Mouse (Mus musculus) heart, embryonic 10.5 days (tissue): ENCODE measurements around the gene Cfap54. TPM values are rescaled to one million over a fixed set of nuclear protein-coding genes. Genes with fewer than 3 reads are reported as not detected.
A peak's percentile ranks its signal among the peaks of the same experiment; 100 is the strongest.

Source experiments
- DNase-seq: peaks from one replicate; pipeline ENCODE4 v3.0.0-alpha.2; 2017; ENCODE audit warnings: low spot score
- H3K27ac ChIP-seq: fragments of 300-500 bp; sonication (generic); 2 replicates; pipeline ENCODE4 v1.5.1; 2016; ENCODE audit warnings: mild to moderate bottlenecking
- H3K27me3 ChIP-seq: fragments of 300-500 bp; sonication (generic); 2 replicates; pipeline ENCODE4 v1.6.1; 2016; ENCODE audit warnings: mild to moderate bottlenecking; ENCODE audit not compliant: poor library complexity, insufficient read depth, severe bottlenecking
- H3K36me3 ChIP-seq: fragments of 300-500 bp; sonication (generic); 2 replicates; pipeline ENCODE4 v1.6.1; 2016; ENCODE audit warnings: mild to moderate bottlenecking, moderate library complexity
- H3K4me1 ChIP-seq: fragments of 300-500 bp; sonication (generic); 2 replicates; pipeline ENCODE4 v1.6.1; 2016; ENCODE audit warnings: mild to moderate bottlenecking
- H3K4me3 ChIP-seq: fragments of 300-500 bp; sonication (generic); 2 replicates; pipeline ENCODE4 v1.5.1; 2016; ENCODE audit warnings: mild to moderate bottlenecking, moderate library complexity
- H3K9me3 ChIP-seq: fragments of 300-500 bp; sonication (generic); 2 replicates; pipeline ENCODE4 v1.6.1; 2016; ENCODE audit warnings: mild to moderate bottlenecking, moderate library complexity
- WGBS: fragments of 180-500 bp; shearing (Covaris S2); methylation state at CpG from one replicate; pipeline ENCODE4 v1.1.7; 2016; 5-methylcytosine and 5-hydroxymethylcytosine counted together
- polyA plus RNA-seq: library from polyadenylated mRNA; unstranded; fragments of >200 nt; fragmentation: Nextera tagmentation; extraction: Ambion mirVana; gene quantifications from 2 replicates; pipeline ENCODE4 v1.2.1, GENCODE M21; 2016

Gene Cfap54
- polyA plus RNA-seq, 1 experiment from 2014 or later: 0.11 TPM

GRCm38 (mm10) chr10:93069721-93070120 lies 11.7 kb downstream of the Cfap54 start:
- no peaks in the 10 kb centered on the region for H3K9me3 ChIP-seq
- no peak for DNase-seq
- peak overlapping the region; percentile 76; the same call in 1 of the 2 replicates for H3K27ac ChIP-seq
- no peaks in the 10 kb centered on the region for H3K27me3 ChIP-seq
- no peak overlapping the region for H3K4me3 ChIP-seq
- H3K4me1 ChIP-seq: peaks cover 9% of the 10 kb centered on the region
- WGBS: 76% methylated on average over 6 of the region's 6 CpGs
- no peaks in the 10 kb centered on the region for H3K36me3 ChIP-seq

- Histone ChIP-seq H3K36me3 (no peaks in the 10 kb centered on the region), H3K9me3 (no peaks in the 10 kb centered on the region), H3K4me3 (no peak overlapping the region), H3K4me1 (peaks cover 9% of the 10 kb centered on the region), H3K27ac (peak overlapping the region; percentile 76), H3K27me3 (no peaks in the 10 kb centered on the region)
- DNase-seq: peak; percentile 83
- 64% methylated on average over 6 of the region's 6 CpGs for WGBS
Measured at GRCm38 (mm10) chr10:93069041-93069679, 12.3 kb downstream of the Cfap54 start.

- H3K27me3 ChIP-seq: no peaks in the 10 kb centered on the region
- H3K9me3 ChIP-seq: no peaks in the 10 kb centered on the region
- no peak overlapping the region for H3K27ac ChIP-seq
- peaks cover 12% of the 10 kb centered on the region for H3K4me1 ChIP-seq
- 84% methylated on average over 10 of the region's 10 CpGs for WGBS
- H3K36me3 ChIP-seq: no peaks in the 10 kb centered on the region
- DNase-seq: no peak
- no peak overlapping the region for H3K4me3 ChIP-seq
Measured at GRCm38 (mm10) chr10:93064973-93065372, 16.4 kb downstream of the Cfap54 start.

- no peaks in the 10 kb centered on the region for H3K27me3 ChIP-seq
- no peak for DNase-seq
- peaks cover 8% of the 10 kb centered on the region; the same call in 1 of the 2 replicates for H3K4me1 ChIP-seq
- H3K27ac ChIP-seq: no peak overlapping the region
- H3K9me3 ChIP-seq: no peaks in the 10 kb centered on the region
- no peaks in the 10 kb centered on the region for H3K36me3 ChIP-seq
- 69% methylated on average over 3 of the region's 3 CpGs for WGBS
- no peak overlapping the region for H3K4me3 ChIP-seq
Measured at GRCm38 (mm10) chr10:93063576-93063975, 17.8 kb downstream of the Cfap54 start.

DNA sequence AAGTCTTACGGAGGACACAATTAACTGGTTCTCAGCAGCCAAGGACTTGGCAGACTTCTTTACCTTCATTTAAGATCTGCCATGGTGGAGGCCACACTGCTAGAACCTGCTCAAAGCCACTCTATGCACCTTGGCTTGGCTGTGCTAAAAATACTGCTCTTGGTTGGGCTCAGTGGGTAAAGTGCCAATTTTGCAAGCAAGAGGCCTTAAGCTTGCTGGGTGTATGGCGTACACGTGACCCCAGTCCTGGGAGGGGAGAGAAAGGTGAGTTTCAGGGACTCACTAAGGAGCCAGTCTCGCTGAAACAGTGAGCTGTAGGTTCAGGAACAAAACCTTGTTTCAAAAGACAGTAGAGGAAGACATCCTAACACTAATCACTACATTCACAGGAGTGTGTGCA lies 19.0 kb downstream of the Cfap54 start:
- peaks cover 3% of the 10 kb centered on the region; the same call in 1 of the 2 replicates for H3K4me1 ChIP-seq
- 83% methylated on average over 4 of the region's 4 CpGs for WGBS
- no peaks in the 10 kb centered on the region for H3K27me3 ChIP-seq
- H3K9me3 ChIP-seq: no peaks in the 10 kb centered on the region
- DNase-seq: no peak
- H3K4me3 ChIP-seq: no peak overlapping the region
- H3K27ac ChIP-seq: no peak overlapping the region
- no peaks in the 10 kb centered on the region for H3K36me3 ChIP-seq

GRCm38 (mm10) chr10:93053867-93054266 lies 27.6 kb downstream of the Cfap54 start:
- no peaks in the 10 kb centered on the region for H3K4me1 ChIP-seq
- 85% methylated on average over 6 of the region's 6 CpGs for WGBS
- H3K9me3 ChIP-seq: no peaks in the 10 kb centered on the region

GRCm38 (mm10) chr10:93053315-93053714 lies 28.1 kb downstream of the Cfap54 start:
- H3K36me3 ChIP-seq: no peaks in the 10 kb centered on the region
- no peaks in the 10 kb centered on the region for H3K9me3 ChIP-seq
- no peaks in the 10 kb centered on the region for H3K27me3 ChIP-seq
- DNase-seq: no peak
- 79% methylated on average over 4 of the region's 4 CpGs for WGBS
- no peaks in the 10 kb centered on the region for H3K4me1 ChIP-seq
- H3K27ac ChIP-seq: no peak overlapping the region
- H3K4me3 ChIP-seq: no peak overlapping the region

More at GRCm38 (mm10) chr10:93053867-93054266, 27.6 kb downstream of the Cfap54 start:
- Histone ChIP-seq H3K4me3 (no peak overlapping the region), H3K36me3 (no peaks in the 10 kb centered on the region), H3K27ac (no peak overlapping the region), H3K27me3 (no peaks in the 10 kb centered on the region)
- DNase-seq: no peak

- 38% methylated on average over 13 of the region's 13 CpGs for WGBS
- Histone ChIP-seq H3K9me3 (no peaks in the 10 kb centered on the region), H3K4me3 (peak overlapping the region; percentile 45)
Measured at GRCm38 (mm10) chr10:93051016-93051726, 30.2 kb downstream of the Cfap54 start.

GRCm38 (mm10) chr10:93050571-93050970 lies 30.8 kb downstream of the Cfap54 start:
- no peak overlapping the region for H3K4me3 ChIP-seq
- 55% methylated on average over 3 of the region's 3 CpGs for WGBS
- no peaks in the 10 kb centered on the region for H3K9me3 ChIP-seq
- no peak for DNase-seq
- no peaks in the 10 kb centered on the region for H3K4me1 ChIP-seq
- H3K27me3 ChIP-seq: no peaks in the 10 kb centered on the region
- no peaks in the 10 kb centered on the region for H3K36me3 ChIP-seq
- H3K27ac ChIP-seq: no peak overlapping the region

More at GRCm38 (mm10) chr10:93051016-93051726, 30.2 kb downstream of the Cfap54 start:
- DNase-seq: peak; percentile 88
- no peaks in the 10 kb centered on the region for H3K36me3 ChIP-seq
- H3K4me1 ChIP-seq: no peaks in the 10 kb centered on the region
- H3K27me3 ChIP-seq: no peaks in the 10 kb centered on the region
- 0 out of 2 replicates have a peak overlapping the region, but pooled peaks have one; percentile 36 for H3K27ac ChIP-seq

- no peak overlapping the region for H3K27ac ChIP-seq
- H3K4me1 ChIP-seq: no peaks in the 10 kb centered on the region; the same call in 1 of the 2 replicates
- 85% methylated on average over 10 of the region's 10 CpGs for WGBS
- no peaks in the 10 kb centered on the region; the same call in 1 of the 2 replicates for H3K9me3 ChIP-seq
- H3K36me3 ChIP-seq: no peaks in the 10 kb centered on the region
- H3K27me3 ChIP-seq: no peaks in the 10 kb centered on the region
- peak; percentile 79 for DNase-seq
- H3K4me3 ChIP-seq: no peak overlapping the region
Measured at GRCm38 (mm10) chr10:93043195-93043594, 38.2 kb downstream of the Cfap54 start.

GRCm38 (mm10) chr10:93041850-93042249 lies 39.6 kb downstream of the Cfap54 start:
- no peaks in the 10 kb centered on the region; the same call in 1 of the 2 replicates for H3K9me3 ChIP-seq
- no peak overlapping the region for H3K4me3 ChIP-seq
- H3K36me3 ChIP-seq: no peaks in the 10 kb centered on the region
- no peak for DNase-seq
- no peaks in the 10 kb centered on the region for H3K27me3 ChIP-seq
- H3K4me1 ChIP-seq: peaks cover 5% of the 10 kb centered on the region; the same call in 1 of the 2 replicates
- 84% methylated on average over 3 of the region's 3 CpGs for WGBS
- no peak overlapping the region for H3K27ac ChIP-seq

- Histone ChIP-seq H3K27me3 (no peaks in the 10 kb centered on the region), H3K9me3 (no peaks in the 10 kb centered on the region; the same call in 1 of the 2 replicates), H3K36me3 (no peaks in the 10 kb centered on the region), H3K27ac (no peak overlapping the region), H3K4me1 (peaks cover 6% of the 10 kb centered on the region; the same call in 1 of the 2 replicates), H3K4me3 (no peak overlapping the region)
- 67% methylated on average over 4 of the region's 4 CpGs for WGBS
- no peak for DNase-seq
Measured at GRCm38 (mm10) chr10:93041392-93041791, 40.0 kb downstream of the Cfap54 start.

- no peaks in the 10 kb centered on the region; the same call in 1 of the 2 replicates for H3K9me3 ChIP-seq
- H3K27ac ChIP-seq: no peak overlapping the region
- no peak for DNase-seq
- no peaks in the 10 kb centered on the region for H3K36me3 ChIP-seq
- H3K4me1 ChIP-seq: peaks cover 6% of the 10 kb centered on the region; the same call in 1 of the 2 replicates
- 83% methylated on average over 3 of the region's 3 CpGs for WGBS
- H3K4me3 ChIP-seq: no peak overlapping the region
- no peaks in the 10 kb centered on the region for H3K27me3 ChIP-seq
Measured at GRCm38 (mm10) chr10:93036532-93036931, 44.9 kb downstream of the Cfap54 start.
